Mouse (Mus musculus) brown adipose tissue, adult 24 weeks (tissue): ENCODE measurements around the gene Padi1. TPM values are rescaled to one million over a fixed set of nuclear protein-coding genes. Genes with fewer than 3 reads are reported as not detected.

Experiments used
- H3K27ac ChIP-seq: fragments of 200-500 bp; replicated peaks from 2 replicates; pipeline ENCODE4 v1.5.1; 2012; ENCODE audit warnings: low read depth, mild to moderate bottlenecking, low read length
- H3K4me1 ChIP-seq: fragments of 200-500 bp; 2 replicates; pipeline ENCODE4 v1.6.1; 2012; ENCODE audit warnings: low read length, mixed read lengths; ENCODE audit not compliant: control insufficient read depth, insufficient read depth, insufficient read length
- H3K4me3 ChIP-seq: fragments of 200-500 bp; 2 replicates; pipeline ENCODE4 v1.5.1; 2012; ENCODE audit warnings: low read depth, mild to moderate bottlenecking, low read length, moderate library complexity; ENCODE audit not compliant: insufficient read depth
- polyA plus RNA-seq: library from polyadenylated mRNA; stranded (reverse); fragments of >200 nt; gene quantifications from 2 replicates; pipeline ENCODE4 v1.2.4, GENCODE M21; 2012; ENCODE audit not compliant: missing spikeins, insufficient read depth, insufficient read length

Gene Padi1
- polyA plus RNA-seq, 1 experiment, result not detected

- no peak overlapping the region for H3K27ac ChIP-seq
- no peak overlapping the region for H3K4me3 ChIP-seq
- H3K4me1 ChIP-seq, result no peaks in the 10 kb centered on the region
These were observed 79.6 kb downstream of the Padi1 start for GRCm38 (mm10) chr4:140765936-140766335.

- no peak overlapping the region for H3K4me3 ChIP-seq
These were observed 82.4 kb downstream of the Padi1 start for GRCm38 (mm10) chr4:140763158-140763557.

More at GRCm38 (mm10) chr4:140763158-140763557, 82.4 kb downstream of the Padi1 start:
- Histone ChIP-seq H3K4me1 (no peaks in the 10 kb centered on the region), H3K27ac (no peak overlapping the region)

Other genes starting within 250 kb of the Padi1 start
- 2.2 and 3.3 TPM in 2 replicates for gene Arhgef10l, start 179.8 kb downstream of the Padi1 start, polyA plus RNA-seq
- gene Rcc2, start 145.2 kb downstream of the Padi1 start, polyA plus RNA-seq, result 8.8 and 9.9 TPM in 2 replicates
- not detected in 2 replicates for gene Padi6, start 103.1 kb downstream of the Padi1 start, polyA plus RNA-seq
- 0.99 TPM in 1 of 2 replicates, not detected in the other for gene Padi4, start 71.5 kb downstream of the Padi1 start, polyA plus RNA-seq
- gene Padi3, start 35.1 kb downstream of the Padi1 start, polyA plus RNA-seq, result not detected in 2 replicates
- 1.6 and 2.5 TPM in 2 replicates for gene Padi2, start 60.6 kb upstream of the Padi1 start, polyA plus RNA-seq
- 2,044 and 2,390 TPM in 2 replicates for gene Sdhb, start 115.4 kb upstream of the Padi1 start, polyA plus RNA-seq
- gene Atp13a2, start 141.1 kb upstream of the Padi1 start, polyA plus RNA-seq, result 6.7 and 6.8 TPM in 2 replicates
- 1.4 and 3.0 TPM in 2 replicates for gene Mfap2, start 164.6 kb upstream of the Padi1 start, polyA plus RNA-seq
- gene Crocc, start 214.8 kb upstream of the Padi1 start, polyA plus RNA-seq, result 1.4 and 3.2 TPM in 2 replicates
- gene Necap2, start 232.6 kb upstream of the Padi1 start, polyA plus RNA-seq, result 24.2 and 29.4 TPM in 2 replicates
- not detected in 2 replicates for gene Spata21, start 242.6 kb upstream of the Padi1 start, polyA plus RNA-seq